Mouse (Mus musculus): Measurements from ENCODE around the gene Scgb2b20.

The Scgb2b20 gene

DNA sequence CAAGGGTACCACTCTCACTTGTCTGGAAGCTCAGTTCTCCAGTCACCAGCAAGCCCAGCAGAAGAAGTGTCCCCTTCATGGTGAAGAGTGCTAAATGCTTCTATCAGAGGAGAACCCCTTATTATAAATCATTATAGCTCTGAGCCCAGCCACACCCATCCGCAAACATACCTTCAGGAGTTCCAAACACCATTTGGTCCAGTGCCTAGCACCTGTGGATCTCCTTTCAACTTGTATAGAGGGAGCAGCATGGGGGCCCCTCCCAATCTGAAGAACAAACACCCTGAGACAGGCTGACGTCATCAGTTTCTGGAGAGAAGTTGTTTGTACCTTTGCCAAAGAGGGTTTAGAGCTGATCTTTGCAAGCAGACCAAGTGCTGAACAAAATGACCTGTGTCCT is at the start of gene Scgb2b20:
Gene Scgb2b20, minus strand, starts transcription at position 101 of the 400 bp plus-strand sequence.
- WGBS: 78% methylated on average over 2 of the region's 2 CpGs

DNA sequence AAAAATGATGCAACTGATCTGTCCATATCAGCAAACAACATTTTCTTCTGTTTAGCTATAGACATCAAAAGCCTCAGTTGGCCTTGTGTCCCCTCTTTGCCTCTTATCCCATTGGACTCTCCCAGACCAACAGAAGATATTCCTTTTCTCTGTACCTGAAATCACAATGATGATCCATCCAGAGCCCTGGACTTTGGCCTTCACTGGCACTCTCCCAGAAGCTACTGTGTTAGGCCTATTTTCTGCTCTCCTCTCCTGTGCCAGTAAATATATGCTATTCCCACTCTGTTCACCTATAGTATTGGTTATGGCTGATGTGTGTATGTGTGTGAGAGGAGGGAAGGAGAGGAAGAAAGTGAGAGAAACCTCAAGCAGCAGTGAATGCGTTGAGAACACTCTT is 43.6 kb upstream of the Scgb2b20 start:
- WGBS: 54% methylated on average over 1 of the region's 1 CpGs

DNA sequence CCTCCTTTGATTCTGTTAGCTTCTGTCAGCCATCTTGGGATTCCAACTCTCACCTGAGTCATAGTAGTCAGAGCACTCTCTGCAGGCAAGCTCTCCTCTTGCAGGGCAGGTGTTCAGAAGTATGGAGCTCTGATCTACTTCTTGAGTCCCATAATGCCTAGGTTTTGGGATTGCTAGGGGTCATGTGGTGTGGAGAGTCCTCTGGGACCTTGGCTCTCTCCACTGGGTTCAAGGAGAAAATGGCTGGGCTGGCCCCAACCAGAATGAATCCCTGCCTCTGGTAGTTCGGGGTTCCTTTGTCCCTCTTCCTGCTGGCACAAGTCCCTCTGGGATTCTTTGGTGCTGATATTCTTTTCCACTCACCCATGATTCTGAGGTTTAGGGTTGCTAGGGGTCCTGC is 35.5 kb upstream of the Scgb2b20 start:
- WGBS: 89% methylated on average over 1 of the region's 1 CpGs

DNA sequence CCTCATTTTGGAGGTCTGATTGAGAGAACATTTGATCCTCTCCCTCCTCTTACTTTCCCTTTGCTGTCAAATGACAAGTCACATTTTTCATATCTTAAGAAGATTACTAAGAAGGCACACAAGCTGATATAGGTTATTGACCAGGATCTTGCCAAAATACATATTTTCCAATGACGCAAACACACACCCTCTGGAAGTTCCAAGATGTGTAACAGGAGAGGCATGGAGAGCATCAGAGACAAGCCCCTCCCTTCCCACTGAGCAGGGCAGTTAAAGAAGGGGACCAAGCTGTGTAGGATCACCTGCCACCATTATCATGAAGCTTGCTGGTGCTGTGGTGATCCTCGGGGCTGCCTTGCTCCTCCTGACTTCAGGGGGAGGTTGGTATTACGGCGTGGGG is 6.8 kb upstream of the Scgb2b20 start, which contains the start of gene Scgb1b20:
Gene Scgb1b20, plus strand, starts transcription at position 301 of the 400 bp plus-strand sequence.
- 74% methylated on average over 4 of the region's 4 CpGs for WGBS

Measured in cerebral cortex, adult 2 months (tissue).